Mouse (Mus musculus) 3T3-L1 (cell line): ENCODE results near the gene Hmcn2.

Source experiments
- DNase-seq: peaks from one replicate; pipeline ENCODE4 v3.0.0-alpha.2; 2015; ENCODE audit warnings: low read depth, low spot score

Gene Hmcn2

DNA sequence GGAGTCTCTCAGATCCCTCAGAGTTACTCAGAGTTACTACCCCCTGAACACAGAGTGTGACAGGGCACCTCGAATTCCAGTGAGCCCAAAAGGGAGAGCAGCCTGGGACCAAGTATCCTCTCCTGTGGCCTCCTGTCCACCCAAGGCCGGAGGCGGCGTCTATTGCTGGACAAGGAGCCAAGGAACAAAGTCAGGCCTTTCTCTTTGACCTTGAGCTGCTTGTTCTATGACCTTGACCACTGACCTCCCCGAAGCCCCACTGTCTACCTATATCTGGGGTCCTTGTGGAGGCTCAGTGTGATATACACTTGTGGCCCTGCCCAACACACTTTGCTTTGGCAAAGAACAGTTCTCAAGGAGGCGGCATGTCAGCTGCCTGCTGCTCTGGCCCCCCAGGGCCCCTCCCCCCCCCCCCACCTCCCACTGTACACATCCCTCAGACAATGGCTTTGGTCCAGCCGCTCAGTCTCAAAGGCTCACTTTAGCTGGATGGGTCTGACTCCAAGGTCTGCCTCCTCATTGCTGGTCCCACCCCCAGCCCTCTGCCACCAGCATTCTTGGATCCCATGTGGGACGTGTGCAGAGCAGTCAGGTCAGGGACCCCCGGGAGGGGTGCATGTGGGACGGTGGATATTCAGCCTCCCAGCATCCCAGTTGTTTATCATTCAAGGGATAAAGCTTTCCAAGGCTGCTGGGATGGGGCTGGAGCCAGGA is 162.0 kb downstream of the Hmcn2 start:
- no peak for DNase-seq

DNA sequence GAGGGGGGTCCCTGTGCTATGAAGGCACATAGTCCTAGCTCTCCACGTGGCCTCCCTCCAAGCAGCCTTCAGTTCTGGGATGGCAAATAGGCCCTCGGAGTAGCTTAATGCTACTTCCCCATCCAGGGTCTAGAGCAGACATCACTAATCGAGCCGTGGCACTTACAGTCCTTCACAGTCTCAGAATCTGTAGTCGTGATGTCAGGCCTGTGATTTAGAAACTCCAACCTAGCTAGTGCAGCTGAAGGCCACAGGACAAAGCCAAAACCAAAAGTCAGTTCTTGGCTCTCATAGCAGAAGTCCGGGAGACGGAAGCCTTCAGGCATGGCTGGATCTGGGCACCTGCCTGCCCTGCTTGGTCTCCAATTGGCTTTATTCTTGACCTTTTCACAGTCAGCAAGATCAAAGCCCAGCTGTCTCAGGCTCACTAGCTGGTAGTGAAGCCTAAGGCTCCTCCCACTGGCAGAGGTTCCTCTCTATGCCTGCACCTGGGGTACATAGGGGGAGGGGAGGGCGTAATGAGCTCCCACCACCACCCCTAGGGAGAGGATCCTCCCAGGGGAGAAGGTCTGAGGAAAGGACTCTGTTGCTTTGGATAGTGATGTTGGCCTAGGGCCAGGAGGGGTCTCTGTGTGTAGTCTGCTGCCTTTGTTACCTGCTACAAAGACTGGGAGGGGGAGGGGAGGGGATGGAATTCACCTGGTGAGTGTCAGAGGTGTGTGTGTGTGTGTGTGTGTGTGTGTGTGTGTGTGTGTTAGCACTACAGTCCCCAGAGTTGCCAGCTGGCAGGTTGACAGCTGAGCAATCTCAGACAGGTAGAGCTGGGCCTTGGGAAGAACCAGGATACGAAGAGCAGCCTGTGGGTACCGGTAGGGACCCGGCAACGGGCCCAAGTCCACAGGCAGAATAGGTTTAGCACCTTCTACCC is 163.3 kb downstream of the Hmcn2 start:
- DNase-seq: no peak

DNA sequence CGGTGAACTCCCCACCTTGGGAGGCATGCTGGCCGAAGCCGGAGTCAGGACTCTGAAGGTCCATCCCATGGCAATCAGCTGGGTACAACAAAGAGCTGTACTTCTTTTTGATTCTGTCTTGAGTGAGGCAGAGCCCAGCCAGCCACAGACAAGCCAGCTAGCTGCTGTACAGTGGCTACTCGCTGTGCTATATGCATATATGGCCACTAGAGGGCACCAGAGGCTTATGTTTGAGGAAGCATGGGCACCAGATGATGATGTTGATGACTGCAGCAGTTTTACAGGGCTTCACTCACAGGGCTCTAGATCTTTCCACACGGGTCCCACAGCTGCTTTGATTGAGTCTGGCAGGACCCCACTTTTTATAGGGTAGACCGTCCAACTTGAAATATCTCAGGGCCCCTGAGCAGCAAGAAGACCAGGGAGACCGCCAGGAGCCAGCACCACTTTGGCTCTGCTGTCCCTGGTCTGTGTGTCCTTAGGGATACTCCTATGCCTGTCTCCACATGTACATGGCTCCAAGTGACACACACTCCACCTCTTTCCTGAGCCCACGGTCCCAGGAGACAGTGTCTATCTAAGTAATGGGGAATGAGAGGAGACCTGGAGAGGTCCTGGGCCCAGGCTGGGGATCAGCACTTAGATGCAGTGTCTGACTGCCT is 168.8 kb downstream of the Hmcn2 start:
- peak; percentile 97 for DNase-seq

- peak; percentile 79 for DNase-seq
These were observed 170.0 kb downstream of the Hmcn2 start for GRCm38 (mm10) chr2:31484187-31484586.

DNA sequence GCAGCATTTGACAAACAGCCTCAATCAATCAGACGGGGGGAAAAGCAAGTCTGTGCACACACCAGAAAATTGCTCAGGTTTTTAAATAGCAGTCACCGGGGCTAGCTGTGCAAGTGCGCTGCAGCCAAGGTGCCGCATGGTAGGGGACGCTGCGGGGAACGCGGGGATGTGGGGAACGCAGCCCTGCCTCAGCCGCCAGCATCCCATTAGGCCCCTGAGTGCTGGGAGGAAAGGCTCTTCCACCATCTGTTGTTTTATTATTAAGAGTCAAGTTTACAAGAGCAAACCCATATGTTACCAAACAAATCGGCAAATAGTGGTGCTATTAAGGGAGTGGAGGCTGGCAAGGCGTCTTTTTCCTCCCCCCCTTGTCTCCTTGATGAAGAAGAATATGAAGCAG is 175.0 kb downstream of the Hmcn2 start:
- no peak for DNase-seq

GRCm38 (mm10) chr2:31490556-31490955 is 176.3 kb downstream of the Hmcn2 start:
- DNase-seq: no peak

DNA sequence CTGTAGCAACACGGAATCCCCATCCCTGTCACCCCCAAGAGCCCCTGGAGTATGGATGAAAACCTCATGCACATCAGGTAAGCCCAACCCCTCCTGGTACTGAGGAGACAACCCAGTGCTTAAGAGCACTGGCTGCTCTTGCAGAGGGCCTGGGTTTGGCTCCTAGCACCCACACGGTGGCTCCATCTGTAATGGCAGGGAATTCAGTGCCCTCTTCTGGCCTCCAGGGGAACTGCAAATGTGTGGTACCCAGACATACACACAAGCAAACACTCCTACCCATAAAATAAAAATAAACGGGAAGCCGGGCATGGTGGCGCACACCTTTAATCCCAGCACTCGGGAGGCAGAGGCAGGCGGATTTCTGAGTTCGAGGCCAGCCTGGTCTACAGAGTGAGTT is 178.1 kb downstream of the Hmcn2 start:
- peak; percentile 20 for DNase-seq

DNA sequence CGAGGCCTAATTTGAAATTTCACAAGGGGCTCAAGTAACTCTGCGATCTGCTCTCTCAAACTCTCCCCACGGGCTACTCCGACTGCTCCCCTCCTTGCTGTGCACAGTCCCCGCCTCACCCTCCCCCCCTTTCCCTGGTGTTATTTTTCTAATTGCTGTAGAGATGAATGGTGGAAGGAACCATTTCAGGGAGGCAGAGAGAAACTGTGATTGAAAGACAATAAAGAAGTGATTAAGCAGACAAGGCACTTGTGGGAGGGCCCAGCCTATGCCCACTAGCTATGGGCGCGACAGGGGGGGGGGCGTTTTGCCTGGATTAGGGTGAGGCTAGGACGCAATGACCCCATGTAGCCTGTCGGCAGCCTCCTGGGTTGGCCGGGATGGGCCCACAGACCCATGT is 179.0 kb downstream of the Hmcn2 start:
- no peak for DNase-seq

GRCm38 (mm10) chr2:31494315-31494714 is 180.1 kb downstream of the Hmcn2 start:
- no peak for DNase-seq

DNA sequence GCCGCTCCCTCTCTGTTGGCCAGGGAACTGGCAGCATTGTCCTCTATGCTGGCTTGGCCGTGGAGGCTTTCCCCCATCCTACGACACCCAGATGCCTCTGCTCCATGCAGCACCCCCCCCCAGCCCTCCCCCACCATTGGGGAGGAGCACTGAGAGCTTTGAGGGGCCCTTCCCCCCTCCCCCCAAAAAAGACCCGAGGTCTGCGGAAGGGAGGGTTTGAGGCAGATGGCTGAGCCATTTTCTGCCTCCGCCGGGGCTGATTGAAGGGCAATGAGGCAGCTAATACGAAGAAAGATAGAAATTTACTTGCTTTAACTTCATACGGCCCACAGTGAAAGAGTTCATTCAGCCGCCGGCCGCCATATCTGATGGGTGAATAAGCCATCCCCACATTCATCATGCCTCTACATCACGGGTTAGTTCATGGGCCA is 180.8 kb downstream of the Hmcn2 start:
- DNase-seq: no peak

- DNase-seq: no peak
These were observed 181.9 kb downstream of the Hmcn2 start for GRCm38 (mm10) chr2:31496141-31496540.

DNA sequence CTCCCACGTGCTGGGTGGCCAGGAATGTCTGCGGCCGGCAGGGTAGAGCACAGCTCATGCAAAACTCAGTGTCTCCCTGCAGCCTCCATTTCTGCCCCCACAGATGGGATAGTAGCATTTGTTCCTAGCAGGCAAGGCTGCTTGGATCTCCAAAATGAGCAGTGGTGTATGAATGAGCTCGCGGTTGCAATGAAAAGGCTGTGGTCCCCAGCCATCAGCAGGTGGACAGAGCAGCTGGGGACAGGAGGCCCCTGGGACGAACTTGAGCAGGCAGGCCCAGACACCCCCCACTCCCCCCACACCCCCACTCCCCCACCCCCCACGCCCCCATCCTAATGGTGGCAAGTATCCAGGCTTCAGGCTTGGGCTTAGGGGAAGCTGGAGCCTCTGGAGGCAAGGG is 182.9 kb downstream of the Hmcn2 start:
- no peak for DNase-seq

- DNase-seq: no peak
These were observed 183.4 kb downstream of the Hmcn2 start for GRCm38 (mm10) chr2:31497635-31498034.

GRCm38 (mm10) chr2:31499327-31500291 is 185.4 kb downstream of the Hmcn2 start:
- no peak for DNase-seq

- DNase-seq: no peak
These were observed 186.3 kb downstream of the Hmcn2 start for GRCm38 (mm10) chr2:31500292-31501204.

DNA sequence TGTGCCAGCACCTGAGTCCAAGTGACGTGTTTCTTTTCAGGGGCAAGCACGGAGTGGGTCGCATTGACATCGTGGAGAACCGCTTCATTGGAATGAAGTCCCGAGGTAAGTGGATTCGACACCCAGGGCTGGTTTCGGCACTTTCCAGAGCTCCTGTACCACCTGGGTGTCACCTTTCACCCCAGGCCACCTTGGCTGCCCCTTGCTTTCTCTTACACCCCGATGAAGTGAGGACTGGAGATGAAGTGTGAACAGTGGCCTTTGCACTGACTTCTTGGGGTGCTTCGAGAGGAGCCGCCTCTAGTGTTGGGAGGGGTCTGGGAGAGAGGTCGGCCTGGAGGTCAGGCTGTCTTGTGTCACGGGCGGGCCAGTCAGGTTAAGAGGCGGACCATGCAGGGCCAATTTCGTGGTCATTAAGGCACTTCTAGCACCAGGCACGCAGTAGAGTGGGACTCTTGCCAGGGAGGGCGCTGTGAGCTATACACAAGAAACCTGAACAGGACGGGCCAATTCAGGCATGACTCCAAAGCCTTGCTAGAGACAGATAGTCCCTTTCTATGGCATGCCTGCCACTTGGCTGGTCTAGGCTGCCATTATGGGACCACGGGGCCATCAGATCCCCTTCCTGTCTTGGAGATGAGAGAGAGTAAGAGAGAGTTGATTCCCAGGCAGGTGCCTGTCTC is 187.4 kb downstream of the Hmcn2 start:
- no peak for DNase-seq

DNA sequence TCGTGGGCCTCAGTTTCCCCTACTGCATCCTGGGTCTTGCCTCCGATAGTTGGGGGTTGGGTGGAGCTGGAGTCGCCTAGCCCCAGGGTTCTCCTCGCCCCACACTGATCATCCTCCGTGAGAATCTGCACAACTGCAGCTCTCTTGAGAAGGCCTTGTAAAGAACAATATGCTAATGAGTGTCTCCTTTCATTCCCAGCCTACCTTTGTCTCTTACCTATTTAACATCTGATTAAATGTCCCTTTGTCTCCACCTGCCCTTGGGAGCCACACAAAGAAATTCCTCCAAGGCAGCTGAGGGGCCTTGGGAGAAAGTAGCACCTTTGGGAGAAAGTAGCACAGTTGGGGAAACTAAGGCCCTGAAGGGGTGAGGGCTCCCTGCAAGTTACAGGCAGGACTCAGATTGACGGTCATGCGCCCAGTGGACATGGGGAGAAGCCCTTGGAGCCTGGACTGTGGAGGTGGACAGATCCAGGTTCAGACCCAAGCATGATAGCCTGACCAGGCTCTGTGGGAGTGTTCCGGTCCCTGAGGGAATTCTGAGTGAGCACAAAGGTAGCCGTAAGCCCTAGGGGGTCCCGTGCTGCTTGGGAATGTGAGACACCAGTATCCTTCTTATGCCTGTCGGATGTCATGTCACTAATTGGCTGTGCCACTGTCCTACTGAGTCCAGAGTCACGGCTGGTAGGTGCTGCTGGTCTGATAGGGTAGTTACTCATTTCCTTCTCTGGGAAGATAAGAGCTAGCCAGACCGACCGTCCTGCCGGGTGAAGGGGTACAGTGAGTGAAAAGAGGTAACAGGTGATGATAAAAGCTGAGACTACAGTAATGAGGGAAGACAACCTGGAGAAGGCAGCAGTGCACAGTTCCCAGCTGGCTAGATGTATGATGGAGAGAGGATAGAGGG is 188.7 kb downstream of the Hmcn2 start:
- no peak for DNase-seq

DNA sequence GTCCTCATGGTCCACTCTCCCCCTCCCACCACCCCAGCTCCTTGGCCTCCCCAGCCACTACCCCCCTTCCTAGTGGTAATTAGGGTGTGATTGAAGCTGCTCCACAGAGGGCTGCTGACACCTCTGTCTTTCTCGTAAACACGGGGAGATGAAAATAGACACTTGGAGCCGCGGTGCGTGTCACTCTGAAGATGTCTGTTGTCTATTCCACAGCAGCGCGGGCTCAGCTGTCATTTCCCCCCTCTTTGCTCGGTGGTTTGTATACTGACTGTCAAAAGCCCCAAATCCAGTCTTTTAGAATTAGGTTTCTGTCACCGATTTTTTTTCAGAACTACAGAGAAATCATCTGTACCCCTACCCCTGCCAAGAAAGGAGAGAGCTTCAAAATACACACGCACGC is 191.3 kb downstream of the Hmcn2 start:
- no peak for DNase-seq
